Mouse (Mus musculus): ENCODE results near the gene Gp9. TPM values are rescaled to one million over a fixed set of nuclear protein-coding genes. Genes with fewer than 3 reads are reported as not detected.

The Gp9 gene
- total RNA-seq, 4 experiments from 2014 or later = 0.72 to 1.4 (median 1.1) TPM

DNA sequence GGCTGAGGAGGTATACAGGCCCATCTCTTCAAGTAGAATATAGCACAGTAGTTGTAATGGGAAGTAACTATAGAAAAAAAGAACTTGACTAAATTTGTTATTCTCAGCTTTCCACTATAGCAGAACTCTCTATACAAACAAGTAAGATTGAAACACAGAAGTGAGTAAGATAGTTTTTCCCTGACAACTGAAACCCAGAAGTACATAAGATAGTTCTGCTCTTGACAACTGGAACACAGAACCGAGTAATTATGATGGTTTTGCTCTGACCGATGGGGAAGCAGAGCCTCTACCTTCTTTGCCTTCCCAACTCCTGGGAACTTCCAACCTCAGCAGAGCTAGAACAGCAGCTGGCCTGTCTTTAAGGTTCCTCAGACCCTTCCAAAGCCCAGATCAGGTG, 31.3 kb downstream of the Gp9 start:
- no peak for DNase-seq (ENCODE audit: low spot score in 2 of 2)

GRCm38 (mm10) chr6:87809651-87810161, 31.8 kb downstream of the Gp9 start:
- no peak for DNase-seq (ENCODE audit: low spot score in 2 of 2)

DNA sequence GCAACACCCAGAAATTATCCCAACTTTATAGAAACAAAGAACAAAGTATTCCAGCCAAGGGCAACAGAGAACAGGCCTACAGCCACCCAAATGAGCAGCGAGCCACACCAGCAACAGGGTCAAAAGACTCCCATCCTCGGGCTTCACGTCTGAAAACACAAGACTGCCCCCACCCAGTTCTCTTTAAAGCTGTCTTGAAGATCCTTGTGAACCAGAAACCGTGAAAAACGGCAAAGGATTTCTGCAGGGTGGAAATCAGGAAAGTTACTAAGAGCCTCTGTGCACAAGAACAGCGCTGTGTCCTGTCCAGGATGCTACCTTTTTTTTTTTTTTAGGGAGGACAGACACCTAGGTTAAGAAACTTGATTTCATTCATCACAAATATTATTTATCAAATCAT, 32.4 kb downstream of the Gp9 start:
- no peak for DNase-seq (ENCODE audit: low spot score in 2 of 2)

GRCm38 (mm10) chr6:87810713-87811669, 33.1 kb downstream of the Gp9 start:
- DNase-seq (ENCODE audit: low spot score in 2 of 2) = peak; percentile 47 to 51

GRCm38 (mm10) chr6:87811675-87812338, 33.9 kb downstream of the Gp9 start, which contains the start of gene Rab43:
Rab43 (minus strand) TSS chr6:87812164.
- peak; percentile 72 to 83 for DNase-seq (ENCODE audit: low spot score in 2 of 2)

GRCm38 (mm10) chr6:87812656-87813055, 34.8 kb downstream of the Gp9 start:
- DNase-seq (ENCODE audit: low spot score in 2 of 2) = no peak

- no peak for DNase-seq (ENCODE audit: low spot score in 2 of 2)
Measured at GRCm38 (mm10) chr6:87814486-87814885, 36.6 kb downstream of the Gp9 start.

DNA sequence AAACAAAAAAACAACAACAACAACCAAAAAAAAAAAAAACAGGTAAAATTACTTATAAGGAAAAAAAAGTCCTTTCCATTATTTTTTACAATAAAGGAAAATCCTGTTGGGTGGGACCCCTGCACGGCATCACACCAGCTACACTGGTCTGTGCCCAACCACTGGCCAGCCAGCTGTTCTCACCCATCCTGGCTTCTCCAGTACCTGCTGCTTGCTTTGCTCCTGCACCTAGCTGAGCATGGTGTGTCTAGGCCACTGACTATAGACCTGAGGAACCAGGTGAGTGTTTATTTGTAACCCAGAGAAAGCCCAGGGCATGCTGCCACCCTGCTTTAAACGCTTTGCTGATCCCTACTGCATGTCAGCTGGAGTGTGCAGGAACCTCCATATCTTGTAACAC, 42.5 kb downstream of the Gp9 start:
- no peak for DNase-seq (ENCODE audit: low spot score in 2 of 2)

Other genes starting within 250 kb of the Gp9 start
- gene Arhgap25, start 244.8 kb upstream of the Gp9 start, total RNA-seq (2022) = 10 to 100 TPM in 3 of 4 experiments, 1 to 10 TPM in 1; 10.0 to 13.5 (median 12.1) TPM
- under 1 TPM; 0.34 to 0.46 (median 0.40) TPM for gene Prokr1, start 187.3 kb upstream of the Gp9 start, total RNA-seq (2022)
- 10 to 100 TPM in 1 of 4 experiments, 1 to 10 TPM in 3; 8.2 to 10.3 (median 9.2) TPM for gene Aplf, start 105.9 kb upstream of the Gp9 start, total RNA-seq (2022)
- 1 to 10 TPM; 4.6 to 9.6 (median 8.4) TPM for gene Efcc1, start 47.2 kb upstream of the Gp9 start, total RNA-seq (2022)
- gene Rab43, start 34.1 kb downstream of the Gp9 start, total RNA-seq (2022) = 10 to 100 TPM; 14.4 to 22.1 (median 16.7) TPM
- 1 to 10 TPM; 2.2 to 5.0 (median 2.8) TPM for gene Gm45140, start 57.7 kb downstream of the Gp9 start, total RNA-seq (2022)
- 10 to 100 TPM; 27.5 to 30.6 (median 28.5) TPM for gene Isy1, start 60.7 kb downstream of the Gp9 start, total RNA-seq (2022)
- 100 to 1,000 TPM; 280 to 313 (median 302) TPM for gene Cnbp, start 73.0 kb downstream of the Gp9 start, total RNA-seq (2022)
- 100 to 1,000 TPM; 245 to 257 (median 245) TPM for gene Copg1, start 109.7 kb downstream of the Gp9 start, total RNA-seq (2022)
- 10 to 100 TPM; 24.7 to 27.7 (median 25.0) TPM for gene Hmces, start 135.9 kb downstream of the Gp9 start, total RNA-seq (2022)
- gene H1fx, start 203.6 kb downstream of the Gp9 start, total RNA-seq (2022) = 10 to 100 TPM; 45.4 to 53.5 (median 49.3) TPM

Data from left cerebral cortex, adult 8-10 months (tissue).